Mouse (Mus musculus) testis, adult 2 months (tissue): Measurements from ENCODE around the gene Ambp.

Experiments
- CTCF ChIP-seq: fragments of 200-500 bp; IDR thresholded peaks from 2 replicates; pipeline ENCODE4 v1.5.1; 2012; ENCODE audit warnings: low read depth, mild to moderate bottlenecking, inconsistent platforms, low read length, moderate library complexity; ENCODE audit not compliant: control insufficient read depth, insufficient read depth, insufficient replicate concordance
- POLR2A ChIP-seq: fragments of 200-500 bp; IDR thresholded peaks from 2 replicates; pipeline ENCODE4 v1.6.1; 2012; ENCODE audit warnings: low read depth, mild to moderate bottlenecking, inconsistent platforms, low read length, moderate library complexity; ENCODE audit not compliant: control insufficient read depth

DNA sequence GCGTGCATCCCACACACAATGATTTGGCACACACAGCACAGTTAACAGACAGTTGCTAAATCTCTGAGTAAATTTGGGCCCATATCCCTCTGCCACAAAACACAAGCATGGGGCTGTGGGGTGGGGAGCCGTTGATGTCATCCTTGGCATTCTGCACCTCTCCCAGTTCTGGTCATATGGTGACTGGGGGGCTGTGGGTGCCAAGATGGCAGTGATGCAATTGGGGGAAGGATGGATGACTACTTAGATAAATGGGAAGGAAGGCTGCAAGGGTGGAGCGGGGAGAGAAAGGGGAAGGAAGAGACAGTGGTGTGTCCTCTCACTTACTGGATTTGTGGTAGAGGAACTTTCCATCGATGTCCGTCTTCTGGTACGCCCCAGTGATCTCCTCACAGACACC is 3.5 kb downstream of the Ambp start:
- TF ChIP-seq CTCF (no peak), POLR2A (no peak)
